Mouse (Mus musculus): ENCODE measurements around the gene Bglap. TPM values are rescaled to one million over a fixed set of nuclear protein-coding genes. Genes with fewer than 3 reads are reported as not detected.
A peak's percentile ranks its signal among the peaks of the same experiment; 100 is the strongest.

Bglap gene
- total RNA-seq, 2 experiments from 2014 or later, result 2.8 TPM; not detected in 1

DNA sequence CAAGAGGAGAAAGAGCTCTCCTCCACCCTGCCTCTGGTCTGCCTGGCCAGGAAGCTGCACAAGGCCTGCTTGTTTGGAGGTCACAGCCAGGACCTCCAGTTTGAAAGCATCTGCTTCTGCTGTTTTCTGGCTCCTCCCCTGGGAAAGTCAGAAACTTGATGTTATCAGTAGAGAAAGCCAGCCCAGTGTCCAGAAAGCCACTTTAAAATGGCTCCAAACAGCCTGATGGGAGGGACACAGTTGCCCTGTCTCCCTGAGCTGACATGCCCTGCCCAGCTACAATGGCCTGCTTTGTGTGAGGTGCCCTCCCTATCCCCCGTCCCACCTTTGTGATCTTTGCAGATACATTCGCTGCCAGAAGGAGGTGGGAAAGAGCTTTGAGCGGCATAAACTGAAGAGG is 24.3 kb downstream of the Bglap start:
- no peak for ATAC-seq (replicated peaks; ENCODE audit: low FRiP score, low TSS enrichment, poor library complexity, severe bottlenecking)

DNA sequence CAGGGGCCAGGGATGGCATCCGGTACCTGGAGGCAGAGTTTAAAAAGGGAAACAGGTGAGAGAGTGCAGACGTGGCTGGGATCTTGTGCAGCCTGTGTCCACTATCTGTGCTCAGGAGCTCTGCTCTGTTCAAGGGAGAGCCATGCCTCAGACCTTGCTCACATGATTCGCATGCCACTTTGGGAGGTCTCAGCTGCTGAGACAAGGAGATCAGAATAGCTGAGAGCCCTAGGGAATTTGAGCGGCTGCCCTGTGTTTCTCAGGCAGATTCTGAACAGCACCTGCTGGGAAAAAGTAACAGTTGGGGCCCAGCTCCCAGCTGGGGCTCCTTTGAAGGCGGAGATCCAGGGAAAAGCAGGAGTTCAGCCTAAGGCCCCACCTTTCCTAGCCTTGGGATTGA is 24.7 kb downstream of the Bglap start:
- ATAC-seq (replicated peaks; ENCODE audit: low FRiP score, low TSS enrichment, poor library complexity, severe bottlenecking), result no peak

DNA sequence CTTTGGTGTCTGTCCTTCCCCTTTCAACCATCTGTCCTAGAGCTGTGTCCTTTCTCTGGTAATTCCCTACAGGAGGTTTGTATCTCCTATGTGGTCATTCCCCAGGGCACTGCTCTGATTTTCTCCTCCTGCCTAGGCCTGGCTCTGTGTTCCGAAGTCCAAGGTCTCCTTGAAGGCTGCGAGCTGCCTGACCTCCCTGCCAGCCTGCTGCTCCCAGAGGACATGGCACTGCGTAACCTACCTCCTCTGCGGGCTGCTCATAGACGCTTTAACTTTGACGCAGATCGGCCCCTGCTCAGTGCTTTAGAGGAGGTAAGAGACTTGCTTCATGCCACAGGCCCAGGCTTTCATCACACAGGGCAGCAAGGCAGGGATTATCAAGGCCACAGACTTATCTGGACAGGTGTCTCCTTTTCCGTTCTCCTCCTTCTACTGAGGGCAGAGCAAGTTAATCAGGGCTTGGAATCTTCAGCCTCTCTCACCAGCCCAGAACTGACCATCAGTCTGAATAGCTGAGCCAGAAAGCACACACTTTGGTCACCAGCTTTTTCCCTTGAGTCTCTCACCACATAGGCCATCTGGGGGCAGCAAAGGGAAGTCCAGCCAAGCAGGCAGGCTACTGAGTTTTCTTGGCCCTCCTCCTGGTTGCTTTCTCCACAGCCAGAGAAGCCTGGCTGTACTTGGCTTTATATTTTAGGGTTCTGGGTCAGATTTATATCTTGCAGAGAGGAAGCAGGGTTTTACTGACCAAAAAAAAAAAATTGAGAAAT is 29.7 kb downstream of the Bglap start:
- ATAC-seq (replicated peaks; ENCODE audit: low FRiP score, low TSS enrichment, poor library complexity, severe bottlenecking), result no peak

DNA sequence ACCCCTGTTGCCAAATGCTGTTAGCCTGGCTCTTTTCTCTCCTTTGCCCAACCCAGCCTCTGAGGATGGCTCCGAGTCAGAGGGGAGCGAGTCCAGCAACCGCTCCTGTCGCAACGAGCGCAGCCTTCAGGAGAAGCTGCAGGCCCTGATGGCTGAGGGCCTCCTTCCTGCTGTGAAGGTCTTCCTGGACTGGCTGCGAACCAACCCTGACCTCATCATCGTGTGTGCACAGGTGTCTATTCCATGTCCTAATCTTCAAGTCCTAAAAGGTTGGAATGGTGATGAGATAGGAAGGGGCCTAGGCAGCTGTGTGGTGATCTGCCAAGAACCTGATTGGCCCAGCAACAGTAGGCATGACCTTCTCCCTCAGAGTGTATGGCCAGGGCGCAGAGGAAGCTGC is 31.4 kb downstream of the Bglap start:
- no peak for ATAC-seq (replicated peaks; ENCODE audit: low FRiP score, low TSS enrichment, poor library complexity, severe bottlenecking)

DNA sequence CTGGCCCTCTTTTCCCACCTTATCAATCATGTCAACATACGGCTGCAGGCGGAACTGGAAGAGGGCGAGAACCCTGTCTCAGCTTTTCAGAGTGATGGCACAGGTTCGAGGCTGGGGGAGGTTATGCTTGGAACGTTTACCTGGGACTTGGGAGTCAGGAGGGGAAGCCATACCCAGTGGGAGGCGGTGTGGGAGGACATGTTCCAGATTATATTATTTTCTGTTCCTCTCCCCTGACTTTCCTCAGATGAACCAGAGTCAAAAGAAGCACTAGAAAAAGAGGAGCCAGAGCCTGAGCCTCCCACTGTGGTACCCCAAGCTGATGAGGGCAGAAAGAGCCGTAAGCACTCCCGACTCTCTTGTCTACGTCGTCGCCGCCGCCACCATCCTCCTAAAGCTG is 33.5 kb downstream of the Bglap start:
- no peak for ATAC-seq (replicated peaks; ENCODE audit: low FRiP score, low TSS enrichment, poor library complexity, severe bottlenecking)

DNA sequence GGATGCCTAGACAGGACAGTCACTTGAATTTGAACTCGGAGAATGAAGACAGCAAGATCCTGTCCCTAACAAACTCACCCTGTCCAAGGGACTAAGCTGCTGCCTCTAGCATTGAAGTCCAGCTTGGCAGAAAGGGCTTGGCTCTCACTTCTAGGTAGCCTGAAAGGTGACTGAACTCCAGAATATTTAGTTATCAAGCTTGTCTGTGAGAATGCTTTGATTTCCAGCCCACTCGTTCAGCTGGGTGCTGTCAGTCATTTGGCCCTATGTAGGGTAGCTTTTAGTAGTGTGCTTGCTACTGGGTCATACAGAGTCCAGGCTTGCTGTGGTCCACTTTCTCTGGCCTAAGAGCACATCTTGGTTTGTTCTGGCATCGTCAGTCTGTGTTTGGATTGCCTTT is 45.3 kb downstream of the Bglap start:
- ATAC-seq (replicated peaks; ENCODE audit: low FRiP score, low TSS enrichment, poor library complexity, severe bottlenecking), result no peak

DNA sequence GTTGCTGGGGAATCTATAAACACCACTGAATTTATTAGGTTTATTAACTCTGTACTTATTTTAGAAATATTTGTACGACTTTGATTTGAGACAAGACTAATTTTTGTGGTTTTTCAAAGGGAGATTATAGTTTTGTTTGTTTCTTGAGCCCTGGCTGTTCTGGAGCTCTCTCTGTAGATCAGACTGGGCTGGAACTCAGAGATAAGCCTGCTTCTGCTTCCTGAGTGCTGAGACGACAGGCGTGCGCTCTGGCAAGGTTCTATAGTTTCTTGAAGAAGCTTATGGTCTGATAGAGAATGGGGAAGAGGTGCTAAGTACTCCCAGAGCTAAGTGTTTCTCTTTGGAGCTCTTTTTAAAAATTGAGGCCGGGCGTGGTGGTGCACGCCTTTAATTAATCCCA is 45.9 kb downstream of the Bglap start:
- peak; percentile 78 for ATAC-seq (replicated peaks; ENCODE audit: low FRiP score, low TSS enrichment, poor library complexity, severe bottlenecking)

DNA sequence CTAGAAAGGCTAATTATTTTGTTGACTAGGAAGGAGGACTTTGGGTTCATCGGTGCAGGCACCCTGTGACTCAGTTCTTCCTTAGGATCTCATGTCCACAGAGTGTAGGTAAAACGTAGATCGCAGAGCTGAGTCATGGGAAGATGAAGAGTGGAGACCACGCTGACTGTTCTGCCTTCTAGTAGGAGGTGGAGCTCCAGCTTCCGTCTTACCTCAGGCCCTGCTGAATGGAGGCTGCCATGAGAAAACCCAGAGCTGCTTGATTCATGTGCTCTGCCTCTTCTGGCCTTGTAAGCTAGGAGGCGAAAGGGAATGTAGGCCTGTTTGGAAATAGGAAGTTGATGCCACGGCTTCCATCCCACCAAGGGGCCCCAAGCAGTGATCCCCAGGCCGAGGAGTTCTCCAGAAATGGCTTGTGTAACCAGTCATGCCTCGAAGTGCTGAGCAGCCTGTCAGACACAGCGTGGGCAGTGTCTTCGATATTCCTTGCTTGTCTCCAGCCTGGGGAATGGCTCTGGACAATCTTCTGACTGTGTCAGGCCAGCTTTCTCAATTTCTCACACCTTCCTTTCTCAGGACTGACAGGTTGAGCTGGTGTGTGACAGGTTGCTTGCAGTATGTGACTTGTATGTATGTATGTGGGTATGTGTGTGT is 46.8 kb downstream of the Bglap start:
- no peak for ATAC-seq (replicated peaks; ENCODE audit: low FRiP score, low TSS enrichment, poor library complexity, severe bottlenecking)

DNA sequence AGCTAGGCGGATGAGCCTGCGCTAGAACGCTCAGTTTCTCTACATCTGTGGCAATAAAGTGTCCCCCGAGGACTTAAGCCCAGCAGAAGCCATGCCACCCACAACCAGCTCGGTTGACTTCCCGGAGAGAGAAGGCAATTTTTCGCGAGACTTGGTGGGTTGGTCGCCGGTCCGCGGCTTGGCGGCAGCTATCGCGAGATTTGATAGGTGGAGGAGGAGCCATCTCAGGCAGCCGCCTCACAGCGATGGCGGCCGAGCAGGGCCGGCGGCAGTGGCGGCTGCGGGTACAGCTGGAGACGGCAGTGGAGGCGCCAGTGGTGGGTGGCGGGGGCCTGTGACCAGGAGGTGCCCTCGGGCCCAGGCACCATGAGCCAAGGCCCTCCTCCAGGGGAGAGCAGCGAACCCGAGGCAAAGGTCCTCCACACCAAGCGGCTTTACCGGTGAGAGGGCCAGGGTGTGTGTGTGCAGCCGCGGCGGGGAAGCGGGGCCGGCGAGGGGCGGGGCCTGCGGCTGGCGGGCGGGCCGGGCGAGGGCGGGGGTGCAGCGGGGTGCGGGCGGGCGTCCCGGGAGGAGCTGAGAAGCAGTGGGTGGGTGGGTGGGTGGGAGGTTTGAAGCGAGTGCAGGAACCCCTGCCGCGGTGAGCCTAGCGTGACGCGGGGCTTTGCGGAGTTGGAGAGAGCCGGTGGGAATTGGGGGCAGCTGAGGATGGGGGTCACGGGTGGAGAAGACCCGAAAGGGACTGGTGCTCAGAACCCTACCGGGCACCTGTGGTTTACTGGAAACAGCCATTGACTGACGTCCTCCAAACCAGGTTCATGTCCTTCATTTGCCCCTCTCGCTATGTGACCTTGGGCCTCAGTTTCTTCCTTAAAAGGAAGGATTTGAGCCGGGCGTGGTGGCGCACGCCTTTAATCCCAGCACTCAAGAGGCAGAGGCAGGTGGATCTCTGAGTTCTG is 47.9 kb downstream of the Bglap start, which contains the start of the genes Tmem79 and Smg5:
Gene Tmem79, minus strand, starts transcription at position 91 of the 956 bp plus-strand sequence.
Gene Smg5, plus strand, starts transcription at position 203 of the 956 bp plus-strand sequence.
- peak; percentile 88 for ATAC-seq (replicated peaks; ENCODE audit: low FRiP score, low TSS enrichment, poor library complexity, severe bottlenecking)

DNA sequence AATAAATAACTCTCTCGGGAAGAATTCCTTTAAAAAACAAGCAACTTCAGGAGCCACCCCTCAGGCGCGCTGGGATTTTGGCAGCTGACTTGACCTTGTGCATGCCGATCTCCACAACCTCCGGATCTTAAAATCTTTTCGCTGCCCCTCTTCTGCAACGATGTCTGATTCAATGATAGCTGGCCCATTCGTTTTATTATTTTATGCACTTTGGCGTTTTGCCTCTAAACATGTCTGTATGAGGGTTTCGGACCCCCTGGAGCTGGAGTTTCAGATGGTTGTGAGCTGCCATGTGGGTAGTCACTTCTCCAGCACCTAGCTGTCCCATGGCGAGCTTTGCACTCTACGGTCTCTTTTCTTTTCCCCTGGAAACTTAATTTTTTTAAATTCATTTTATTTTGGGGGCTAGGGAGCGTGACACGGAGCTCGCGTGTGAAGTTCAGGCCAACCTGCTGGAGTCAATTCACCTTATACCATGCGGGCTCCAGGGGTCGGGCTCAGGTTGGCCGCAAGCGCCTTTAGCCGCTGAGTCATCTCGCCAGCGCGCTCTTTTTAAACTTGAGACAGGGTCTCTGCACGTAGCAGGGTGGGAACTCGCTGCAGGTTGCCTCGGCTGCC is 48.7 kb downstream of the Bglap start:
- peak; percentile 38 for ATAC-seq (replicated peaks; ENCODE audit: low FRiP score, low TSS enrichment, poor library complexity, severe bottlenecking)

DNA sequence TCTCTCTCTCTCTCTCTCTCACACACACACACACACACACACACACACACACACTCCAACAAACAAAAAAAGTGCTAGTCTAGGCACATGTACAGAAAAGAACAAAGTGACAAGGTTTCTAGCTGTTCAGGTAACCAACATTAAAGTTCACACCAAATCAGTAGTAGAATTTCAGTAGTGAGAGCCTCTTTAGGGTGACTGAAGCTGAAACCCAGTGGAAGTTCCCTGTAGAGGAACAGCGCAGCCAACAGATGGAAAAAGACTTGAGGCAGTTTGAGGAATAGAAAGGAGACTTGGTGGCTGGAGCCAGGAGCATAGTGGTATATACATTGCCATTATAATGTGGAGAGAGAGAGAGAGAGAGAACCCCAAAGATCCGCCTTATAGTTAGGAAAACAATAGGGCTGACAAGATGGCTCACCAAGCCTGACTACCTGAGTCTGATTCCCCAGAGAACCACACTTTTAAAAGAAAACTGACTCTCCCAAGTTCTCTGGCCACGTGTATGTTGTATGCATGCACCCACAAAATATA is 49.3 kb downstream of the Bglap start:
- ATAC-seq (replicated peaks; ENCODE audit: low FRiP score, low TSS enrichment, poor library complexity, severe bottlenecking), result no peak

DNA sequence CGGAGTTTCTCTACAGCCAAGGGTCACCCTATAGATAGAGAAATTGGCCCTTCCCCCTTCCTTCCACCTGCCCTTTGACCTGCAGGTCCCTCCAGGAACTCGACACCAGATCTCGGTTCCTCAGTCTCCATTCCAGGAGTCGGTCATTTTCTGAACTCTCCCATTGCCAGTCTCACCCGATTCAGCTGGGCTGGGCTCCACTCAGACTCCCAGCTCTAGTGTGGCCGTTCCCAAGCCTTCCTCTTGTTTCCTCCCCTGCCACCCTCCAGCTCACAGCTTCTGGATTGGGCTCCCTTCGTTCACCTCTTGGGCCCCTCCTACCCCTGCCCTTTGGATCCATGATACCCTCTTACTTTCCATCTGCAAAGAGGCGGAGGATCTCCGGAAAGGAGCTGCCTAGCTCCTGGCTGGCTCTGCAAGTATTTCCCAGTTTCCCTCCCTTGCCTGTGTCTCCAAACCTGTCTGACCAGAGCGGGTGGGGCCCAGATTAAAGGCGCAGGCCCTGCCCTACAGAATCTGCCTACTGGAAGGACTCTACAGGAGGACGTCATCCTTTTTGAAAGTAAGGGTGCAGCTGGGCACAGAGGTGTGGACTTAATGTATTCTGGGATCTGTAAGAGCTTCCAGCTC is 50.1 kb downstream of the Bglap start:
- ATAC-seq (replicated peaks; ENCODE audit: low FRiP score, low TSS enrichment, poor library complexity, severe bottlenecking), result no peak

Other genes starting within 250 kb of the Bglap start
- gene Mef2d, start 242.1 kb downstream of the Bglap start, total RNA-seq (2014; fragmentation: Nextera tagmentation), result 91.9 and 97.4 TPM in 2 replicates
- 19.7 and 50.5 TPM in 2 replicates for gene Mef2d, start 242.1 kb downstream of the Bglap start, total RNA-seq (2017)
- gene Rhbg, start 129.8 kb downstream of the Bglap start, total RNA-seq (2014; fragmentation: Nextera tagmentation), result not detected in 2 replicates
- not detected in 2 replicates for gene Rhbg, start 129.8 kb downstream of the Bglap start, total RNA-seq (2017)
- gene Gm38392, start 97.3 kb downstream of the Bglap start, total RNA-seq (2014; fragmentation: Nextera tagmentation), result not detected in 2 replicates
- not detected in 2 replicates for gene Gm38392, start 97.3 kb downstream of the Bglap start, total RNA-seq (2017)
- gene Tsacc, start 87.5 kb downstream of the Bglap start, total RNA-seq (2014; fragmentation: Nextera tagmentation), result 7.2 and 19.5 TPM in 2 replicates
- 9.8 TPM in 1 of 2 replicates, not detected in the other for gene Tsacc, start 87.5 kb downstream of the Bglap start, total RNA-seq (2017)
- 703 and 802 TPM in 2 replicates for gene Cct3, start 87.3 kb downstream of the Bglap start, total RNA-seq (2014; fragmentation: Nextera tagmentation)
- gene Cct3, start 87.3 kb downstream of the Bglap start, total RNA-seq (2017), result 484 and 489 TPM in 2 replicates
- gene Glmp, start 59.4 kb downstream of the Bglap start, total RNA-seq (2014; fragmentation: Nextera tagmentation), result 39.2 and 70.5 TPM in 2 replicates
- 7.0 and 19.7 TPM in 2 replicates for gene Glmp, start 59.4 kb downstream of the Bglap start, total RNA-seq (2017)
- 1.7 and 7.8 TPM in 2 replicates for gene Tmem79, start 48.3 kb downstream of the Bglap start, total RNA-seq (2014; fragmentation: Nextera tagmentation)
- gene Tmem79, start 48.3 kb downstream of the Bglap start, total RNA-seq (2017), result 1.4 and 2.0 TPM in 2 replicates
- 40.7 and 57.5 TPM in 2 replicates for gene Smg5, start 48.2 kb downstream of the Bglap start, total RNA-seq (2014; fragmentation: Nextera tagmentation)
- gene Smg5, start 48.2 kb downstream of the Bglap start, total RNA-seq (2017), result 39.0 and 40.9 TPM in 2 replicates
- not detected in 2 replicates for gene Paqr6, start 19.9 kb downstream of the Bglap start, total RNA-seq (2014; fragmentation: Nextera tagmentation)
- gene Paqr6, start 19.9 kb downstream of the Bglap start, total RNA-seq (2017), result not detected in 2 replicates
- gene Bglap3, start 11.7 kb downstream of the Bglap start, total RNA-seq (2014; fragmentation: Nextera tagmentation), result not detected in 2 replicates
- not detected in 2 replicates for gene Bglap3, start 11.7 kb downstream of the Bglap start, total RNA-seq (2017)
- gene Bglap2, start 5.8 kb downstream of the Bglap start, total RNA-seq (2014; fragmentation: Nextera tagmentation), result not detected in 2 replicates
- not detected in 2 replicates for gene Bglap2, start 5.8 kb downstream of the Bglap start, total RNA-seq (2017)
- 188 and 207 TPM in 2 replicates for gene Pmf1, start 25.9 kb upstream of the Bglap start, total RNA-seq (2014; fragmentation: Nextera tagmentation)
- 87.9 and 145 TPM in 2 replicates for gene Pmf1, start 25.9 kb upstream of the Bglap start, total RNA-seq (2017)
- 28.0 and 30.2 TPM in 2 replicates for gene Slc25a44, start 40.7 kb upstream of the Bglap start, total RNA-seq (2014; fragmentation: Nextera tagmentation)
- gene Slc25a44, start 40.7 kb upstream of the Bglap start, total RNA-seq (2017), result 18.9 and 31.7 TPM in 2 replicates
- gene Sema4a, start 76.7 kb upstream of the Bglap start, total RNA-seq (2014; fragmentation: Nextera tagmentation), result 2.6 and 4.1 TPM in 2 replicates
- gene Sema4a, start 76.7 kb upstream of the Bglap start, total RNA-seq (2017), result 1.1 and 2.1 TPM in 2 replicates
- 43.0 and 61.7 TPM in 2 replicates for gene Lmna, start 125.5 kb upstream of the Bglap start, total RNA-seq (2014; fragmentation: Nextera tagmentation)
- gene Lmna, start 125.5 kb upstream of the Bglap start, total RNA-seq (2017), result 49.4 and 66.7 TPM in 2 replicates
- 5.4 and 5.6 TPM in 2 replicates for gene Mex3a, start 147.9 kb upstream of the Bglap start, total RNA-seq (2014; fragmentation: Nextera tagmentation)
- 3.3 and 7.8 TPM in 2 replicates for gene Mex3a, start 147.9 kb upstream of the Bglap start, total RNA-seq (2017)
- gene Rab25, start 163.8 kb upstream of the Bglap start, total RNA-seq (2014; fragmentation: Nextera tagmentation), result not detected in 2 replicates
- gene Rab25, start 163.8 kb upstream of the Bglap start, total RNA-seq (2017), result 0.14 TPM in 1 of 2 replicates, not detected in the other
- 36.4 and 68.6 TPM in 2 replicates for gene Lamtor2, start 168.6 kb upstream of the Bglap start, total RNA-seq (2014; fragmentation: Nextera tagmentation)
- gene Lamtor2, start 168.6 kb upstream of the Bglap start, total RNA-seq (2017), result 57.0 and 87.8 TPM in 2 replicates
- gene Ubqln4, start 169.3 kb upstream of the Bglap start, total RNA-seq (2014; fragmentation: Nextera tagmentation), result 72.3 and 94.1 TPM in 2 replicates
- 52.5 and 56.0 TPM in 2 replicates for gene Ubqln4, start 169.3 kb upstream of the Bglap start, total RNA-seq (2017)
- 200 and 308 TPM in 2 replicates for gene Ssr2, start 191.4 kb upstream of the Bglap start, total RNA-seq (2014; fragmentation: Nextera tagmentation)
- gene Ssr2, start 191.4 kb upstream of the Bglap start, total RNA-seq (2017), result 111 and 165 TPM in 2 replicates
- gene Arhgef2, start 221.5 kb upstream of the Bglap start, total RNA-seq (2014; fragmentation: Nextera tagmentation), result 94.6 and 96.0 TPM in 2 replicates
- 41.9 and 75.8 TPM in 2 replicates for gene Arhgef2, start 221.5 kb upstream of the Bglap start, total RNA-seq (2017)

Measured in megakaryocyte-erythroid progenitor cell, adult 5-6 weeks (primary cell).